Mouse (Mus musculus): ENCODE measurements around the gene Mpv17l2. TPM values are rescaled to one million over a fixed set of nuclear protein-coding genes. Genes with fewer than 3 reads are reported as not detected.
A peak's percentile ranks its signal among the peaks of the same experiment; 100 is the strongest.

The Mpv17l2 gene
- polyA plus RNA-seq, 1 experiment from 2014 or later: 80.6 TPM

- Histone ChIP-seq H3K4me1 (replicated peaks; ENCODE audit: control insufficient read depth, insufficient read depth, low read length) (peaks cover 5% of the 10 kb centered on the region), H3K9me3 (ENCODE audit: control insufficient read depth) (no peaks in the 10 kb centered on the region), H3K9ac (ENCODE audit: low read depth, low read length) (peak overlapping the region; percentile 40; the same call in 1 of the 2 replicates), H3K4me3 (ENCODE audit: low read depth, low read length) (no peak overlapping the region), H3K4me2 (replicated peaks; ENCODE audit: low read depth) (peak overlapping the region; percentile 54; the same call in 1 of the 2 replicates), H3K27ac (ENCODE audit: low read depth, low read length) (peak overlapping the region; percentile 71), H3K36me3 (ENCODE audit: control insufficient read depth, insufficient read depth) (peaks cover 14% of the 10 kb centered on the region), H3K27me3 (replicated peaks; ENCODE audit: control insufficient read depth, insufficient read depth, low read length) (peaks cover 3% of the 10 kb centered on the region; the same call in 1 of the 2 replicates)
- no peak for ATAC-seq
- 25% methylated on average over 11 of the region's 11 CpGs for WGBS
- peak; percentile 81 for TF ChIP-seq CTCF (IDR thresholded peaks at IDR 0.05; ENCODE audit: low read depth)
Measured at GRCm38 (mm10) chr8:70752000-70752764, 8.6 kb downstream of the Mpv17l2 start.

- H3K9ac ChIP-seq (ENCODE audit: low read depth, low read length): no peak overlapping the region
- no peak for ATAC-seq
- H3K4me2 ChIP-seq (replicated peaks; ENCODE audit: low read depth): no peak overlapping the region
- H3K4me1 ChIP-seq (replicated peaks; ENCODE audit: control insufficient read depth, insufficient read depth, low read length): peaks cover 5% of the 10 kb centered on the region
- no peak for TF ChIP-seq CTCF (IDR thresholded peaks at IDR 0.05; ENCODE audit: low read depth)
- H3K4me3 ChIP-seq (ENCODE audit: low read depth, low read length): no peak overlapping the region
- no peak overlapping the region for H3K27ac ChIP-seq (ENCODE audit: low read depth, low read length)
- WGBS: 86% methylated on average over 13 of the region's 13 CpGs
- peaks cover 10% of the 10 kb centered on the region; the same call in 1 of the 2 replicates for H3K27me3 ChIP-seq (replicated peaks; ENCODE audit: control insufficient read depth, insufficient read depth, low read length)
- H3K36me3 ChIP-seq (ENCODE audit: control insufficient read depth, insufficient read depth): no peaks in the 10 kb centered on the region
- no peaks in the 10 kb centered on the region for H3K9me3 ChIP-seq (ENCODE audit: control insufficient read depth)
Measured at GRCm38 (mm10) chr8:70750128-70750680, 10.5 kb downstream of the Mpv17l2 start.

- peaks cover 5% of the 10 kb centered on the region for H3K4me1 ChIP-seq (replicated peaks; ENCODE audit: control insufficient read depth, insufficient read depth, low read length)
- no peaks in the 10 kb centered on the region for H3K9me3 ChIP-seq (ENCODE audit: control insufficient read depth)
- H3K27me3 ChIP-seq (replicated peaks; ENCODE audit: control insufficient read depth, insufficient read depth, low read length): peaks cover 17% of the 10 kb centered on the region
- ATAC-seq: no peak
- H3K27ac ChIP-seq (ENCODE audit: low read depth, low read length): no peak overlapping the region
- H3K9ac ChIP-seq (ENCODE audit: low read depth, low read length): no peak overlapping the region
- no peak overlapping the region for H3K4me2 ChIP-seq (replicated peaks; ENCODE audit: low read depth)
- no peak for TF ChIP-seq CTCF (IDR thresholded peaks at IDR 0.05; ENCODE audit: low read depth)
- H3K4me3 ChIP-seq (ENCODE audit: low read depth, low read length): no peak overlapping the region
- no peaks in the 10 kb centered on the region for H3K36me3 ChIP-seq (ENCODE audit: control insufficient read depth, insufficient read depth)
- 78% methylated on average over 19 of the region's 19 CpGs for WGBS
Measured at GRCm38 (mm10) chr8:70749097-70749674, 11.6 kb downstream of the Mpv17l2 start.

- Histone ChIP-seq H3K27ac (ENCODE audit: low read depth, low read length) (no peak overlapping the region), H3K9ac (ENCODE audit: low read depth, low read length) (no peak overlapping the region), H3K27me3 (replicated peaks; ENCODE audit: control insufficient read depth, insufficient read depth, low read length) (peaks cover 25% of the 10 kb centered on the region), H3K36me3 (ENCODE audit: control insufficient read depth, insufficient read depth) (no peaks in the 10 kb centered on the region), H3K4me3 (ENCODE audit: low read depth, low read length) (no peak overlapping the region), H3K4me1 (replicated peaks; ENCODE audit: control insufficient read depth, insufficient read depth, low read length) (peaks cover 5% of the 10 kb centered on the region), H3K9me3 (ENCODE audit: control insufficient read depth) (no peaks in the 10 kb centered on the region), H3K4me2 (replicated peaks; ENCODE audit: low read depth) (no peak overlapping the region)
- no peak for TF ChIP-seq CTCF (IDR thresholded peaks at IDR 0.05; ENCODE audit: low read depth)
- no peak for ATAC-seq
- 85% methylated on average over 23 of the region's 23 CpGs for WGBS
Measured at GRCm38 (mm10) chr8:70748246-70749096, 12.3 kb downstream of the Mpv17l2 start.

GRCm38 (mm10) chr8:70747211-70747890, 13.4 kb downstream of the Mpv17l2 start:
- WGBS: 88% methylated on average over 18 of the region's 18 CpGs
- no peaks in the 10 kb centered on the region for H3K9me3 ChIP-seq (ENCODE audit: control insufficient read depth)
- H3K4me1 ChIP-seq (replicated peaks; ENCODE audit: control insufficient read depth, insufficient read depth, low read length): no peaks in the 10 kb centered on the region
- H3K4me2 ChIP-seq (replicated peaks; ENCODE audit: low read depth): no peak overlapping the region
- ATAC-seq: no peak
- peaks cover 36% of the 10 kb centered on the region for H3K27me3 ChIP-seq (replicated peaks; ENCODE audit: control insufficient read depth, insufficient read depth, low read length)
- H3K36me3 ChIP-seq (ENCODE audit: control insufficient read depth, insufficient read depth): no peaks in the 10 kb centered on the region
- H3K9ac ChIP-seq (ENCODE audit: low read depth, low read length): no peak overlapping the region
- H3K4me3 ChIP-seq (ENCODE audit: low read depth, low read length): no peak overlapping the region
- H3K27ac ChIP-seq (ENCODE audit: low read depth, low read length): no peak overlapping the region
- no peak for TF ChIP-seq CTCF (IDR thresholded peaks at IDR 0.05; ENCODE audit: low read depth)
